Mouse (Mus musculus): ENCODE results near the gene Ankfy1.

DNA sequence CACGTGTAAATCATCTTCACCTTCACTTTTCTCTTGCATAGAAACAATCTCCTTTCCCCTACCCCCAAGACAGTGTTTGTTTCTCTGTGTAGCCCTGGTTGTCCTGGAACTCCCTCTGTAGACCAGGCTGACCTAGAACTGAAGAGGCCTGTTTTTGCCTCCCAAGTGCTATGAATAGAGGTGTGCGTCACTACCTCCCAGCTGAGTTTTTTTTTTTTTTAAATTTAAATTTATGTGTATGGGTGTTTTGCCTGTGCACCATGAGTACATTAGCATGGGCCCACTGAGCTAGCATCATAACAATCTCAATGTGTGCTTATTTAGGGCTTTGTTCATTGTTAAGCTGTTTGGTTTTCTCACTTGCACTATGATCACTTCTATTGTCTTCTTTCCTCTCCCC is 39.5 kb upstream of the Ankfy1 start:
- TF ChIP-seq POLR2A (IDR thresholded peaks at IDR 0.05; ENCODE audit: insufficient read depth, low read depth, low read length): no peak
- no peak for TF ChIP-seq CTCF (IDR thresholded peaks at IDR 0.05; ENCODE audit: insufficient read depth, low read depth, low read length)

Data from olfactory bulb, adult 2 months (tissue).